Mouse (Mus musculus): ENCODE measurements around the gene Mapk11. TPM values are rescaled to one million over a fixed set of nuclear protein-coding genes. Genes with fewer than 3 reads are reported as not detected.
A peak's percentile ranks its signal among the peaks of the same experiment; 100 is the strongest.

The Mapk11 gene
- polyA plus RNA-seq, 1 experiment = 9.1 TPM

DNA sequence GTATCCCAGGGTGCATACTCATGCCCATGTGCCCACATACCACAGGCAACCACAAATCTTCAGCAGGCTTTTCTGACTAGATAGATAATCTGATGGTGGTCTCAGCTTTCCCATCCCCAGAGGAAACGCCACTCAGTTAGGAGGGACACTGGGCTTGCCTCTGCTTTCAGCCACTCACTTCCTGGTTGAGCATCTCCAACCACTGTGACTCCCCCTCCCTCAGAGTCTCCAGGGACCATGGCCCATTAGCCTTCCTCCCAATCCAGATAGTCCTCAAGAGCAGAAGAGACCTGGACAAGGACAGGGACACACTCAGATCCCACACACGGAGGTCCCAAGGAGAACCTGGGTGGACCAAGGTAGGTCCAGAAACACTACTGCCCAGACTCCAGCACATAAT, 6.3 kb downstream of the Mapk11 start:
- TF ChIP-seq POLR2A (IDR thresholded peaks at IDR 0.05; ENCODE audit: insufficient read length, low read depth) (no peak), CEBPB (IDR thresholded peaks at IDR 0.05; ENCODE audit: insufficient read depth, poor library complexity, severe bottlenecking) (no peak), TCF12 (IDR thresholded peaks at IDR 0.05; ENCODE audit: insufficient read depth, poor library complexity, severe bottlenecking) (no peak), SRF (IDR thresholded peaks at IDR 0.05; ENCODE audit: control insufficient read depth, insufficient read length, low read depth) (no peak), REST (IDR thresholded peaks at IDR 0.05; ENCODE audit: insufficient read depth, insufficient read length) (no peak), MYOD1 (IDR thresholded peaks at IDR 0.05; ENCODE audit: control insufficient read depth in 1 of 3, insufficient read length in 2 of 3, low read depth in 2 of 3) (no peak), MYOG (IDR thresholded peaks at IDR 0.05; ENCODE audit: control insufficient read depth in 1 of 3, insufficient read depth in 1 of 3, insufficient read length in 2 of 3, low read depth in 2 of 3) (no peak), POLR2AphosphoS2 (IDR thresholded peaks at IDR 0.05; ENCODE audit: insufficient read length, low read depth) (no peak), USF1 (IDR thresholded peaks at IDR 0.05; ENCODE audit: low read depth) (no peak), E2F4 (IDR thresholded peaks at IDR 0.05; ENCODE audit: insufficient read depth) (no peak)
- Histone ChIP-seq H3ac (ENCODE audit: control insufficient read depth, insufficient read length) (no peak overlapping the region), H3K4me3 (no peak overlapping the region), H3K36me3 (ENCODE audit: control insufficient read depth, insufficient read depth) (no peaks in the 10 kb centered on the region), H3K4me2 (ENCODE audit: low read depth) (no peak overlapping the region), H3K79me2 (ENCODE audit: control insufficient read depth, insufficient read depth) (no peaks in the 10 kb centered on the region), H3K27me3 (ENCODE audit: control insufficient read depth, insufficient read depth, insufficient read length) (no peaks in the 10 kb centered on the region)

GRCm38 (mm10) chr15:89141905-89142304, 7.5 kb downstream of the Mapk11 start:
- H3K4me3 ChIP-seq = no peak overlapping the region
- no peak overlapping the region for H3K4me2 ChIP-seq (ENCODE audit: low read depth)
- no peak overlapping the region for H3ac ChIP-seq (ENCODE audit: control insufficient read depth, insufficient read length)
- H3K27me3 ChIP-seq (ENCODE audit: control insufficient read depth, insufficient read depth, insufficient read length) = no peaks in the 10 kb centered on the region
- H3K79me2 ChIP-seq (ENCODE audit: control insufficient read depth, insufficient read depth) = no peaks in the 10 kb centered on the region
- H3K36me3 ChIP-seq (ENCODE audit: control insufficient read depth, insufficient read depth) = no peaks in the 10 kb centered on the region
- TF ChIP-seq TCF3 (IDR thresholded peaks at IDR 0.05; ENCODE audit: insufficient read length, low read depth) (no peak), USF1 (IDR thresholded peaks at IDR 0.05; ENCODE audit: low read depth) (no peak)

DNA sequence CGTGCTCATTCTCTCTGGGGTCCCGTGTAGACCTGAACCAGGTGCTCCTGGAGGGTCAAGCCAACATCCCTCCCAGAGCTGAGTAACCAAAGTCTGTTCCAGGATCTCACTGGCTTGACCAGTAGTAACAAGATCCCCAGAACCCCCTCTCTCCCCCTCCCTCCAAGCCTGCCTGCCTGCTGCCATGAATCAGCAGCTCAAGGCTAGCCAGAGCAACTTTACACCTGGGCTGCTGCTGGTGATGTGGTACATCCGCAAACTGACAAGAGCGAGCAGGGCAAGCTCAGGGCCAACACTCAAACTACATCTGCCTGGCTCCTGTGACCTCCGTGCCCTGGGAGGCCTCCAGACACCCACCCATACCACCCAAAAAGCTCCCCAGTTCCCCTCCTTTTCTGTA, 8.0 kb downstream of the Mapk11 start:
- Histone ChIP-seq H3K79me2 (ENCODE audit: control insufficient read depth, insufficient read depth) (no peaks in the 10 kb centered on the region), H3K4me3 (peak overlapping the region; percentile 46), H3K36me3 (ENCODE audit: control insufficient read depth, insufficient read depth) (no peaks in the 10 kb centered on the region), H3K4me2 (ENCODE audit: low read depth) (peak overlapping the region; percentile 93), H3ac (ENCODE audit: control insufficient read depth, insufficient read length) (no peak overlapping the region), H3K27me3 (ENCODE audit: control insufficient read depth, insufficient read depth, insufficient read length) (no peaks in the 10 kb centered on the region)
- TF ChIP-seq CEBPB (IDR thresholded peaks at IDR 0.05; ENCODE audit: insufficient read depth, poor library complexity, severe bottlenecking) = no peak
- TF ChIP-seq MYOG (IDR thresholded peaks at IDR 0.05; ENCODE audit: control insufficient read depth in 1 of 3, insufficient read depth in 1 of 3, insufficient read length in 2 of 3, low read depth in 2 of 3) = no peak
- TF ChIP-seq SRF (IDR thresholded peaks at IDR 0.05; ENCODE audit: control insufficient read depth, insufficient read length, low read depth) = no peak
- no peak for TF ChIP-seq POLR2A (IDR thresholded peaks at IDR 0.05; ENCODE audit: insufficient read length, low read depth)
- TF ChIP-seq REST (IDR thresholded peaks at IDR 0.05; ENCODE audit: insufficient read depth, insufficient read length) = no peak
- no peak for TF ChIP-seq MAX (IDR thresholded peaks at IDR 0.05; ENCODE audit: low read depth)
- TF ChIP-seq TCF12 (IDR thresholded peaks at IDR 0.05; ENCODE audit: insufficient read depth, poor library complexity, severe bottlenecking) = no peak
- TF ChIP-seq TCF3 (IDR thresholded peaks at IDR 0.05; ENCODE audit: insufficient read length, low read depth) = no peak
- no peak for TF ChIP-seq USF1 (IDR thresholded peaks at IDR 0.05; ENCODE audit: low read depth)
- no peak for TF ChIP-seq MYOD1 (IDR thresholded peaks at IDR 0.05; ENCODE audit: control insufficient read depth in 1 of 3, insufficient read length in 2 of 3, low read depth in 2 of 3)
- no peak for TF ChIP-seq POLR2AphosphoS2 (IDR thresholded peaks at IDR 0.05; ENCODE audit: insufficient read length, low read depth)
- no peak for TF ChIP-seq E2F4 (IDR thresholded peaks at IDR 0.05; ENCODE audit: insufficient read depth)

DNA sequence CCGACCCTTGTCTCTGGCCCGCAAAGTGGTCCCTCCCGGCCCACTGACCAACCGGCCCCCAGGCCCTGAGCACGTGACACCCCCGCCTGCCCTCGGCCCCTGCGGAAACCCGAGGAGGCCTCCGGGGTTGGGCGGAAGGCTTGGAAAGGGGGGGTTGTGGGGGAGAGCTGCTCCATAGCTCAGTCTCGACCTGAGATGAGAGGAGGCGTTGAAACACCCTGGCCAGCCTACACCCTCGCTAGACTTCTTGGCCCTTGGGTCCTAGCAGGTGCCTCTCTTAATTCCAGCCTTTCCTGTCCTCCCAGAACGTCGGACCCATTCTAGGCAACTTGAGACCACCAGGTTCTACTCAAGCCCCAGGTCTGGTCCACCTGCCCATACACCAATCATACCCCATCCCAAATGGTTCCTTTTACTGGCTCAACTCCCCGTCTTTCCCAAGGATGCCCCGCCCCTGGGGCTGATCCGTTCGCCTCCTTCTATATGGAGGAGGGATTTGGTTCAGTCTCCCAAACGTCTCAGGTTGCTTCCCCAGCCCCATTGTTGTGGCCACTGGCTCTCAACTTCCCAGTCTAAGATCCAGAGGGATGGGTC, 8.7 kb downstream of the Mapk11 start, which contains the start of gene Mapk12:
Gene Mapk12 (minus strand): TSS at position 45 of the 594 bp plus-strand sequence.
- Histone ChIP-seq H3K4me2 (ENCODE audit: low read depth) (peak within 1 kb of the TSS; percentile 93), H3ac (ENCODE audit: control insufficient read depth, insufficient read length) (peak within 1 kb of the TSS; percentile 34), H3K79me2 (ENCODE audit: control insufficient read depth, insufficient read depth) (no peaks in the 10 kb centered on the region), H3K36me3 (ENCODE audit: control insufficient read depth, insufficient read depth) (no peaks in the 10 kb centered on the region), H3K4me3 (peak within 1 kb of the TSS; percentile 46), H3K27me3 (ENCODE audit: control insufficient read depth, insufficient read depth, insufficient read length) (no peaks in the 10 kb centered on the region)
- TF ChIP-seq E2F4 (IDR thresholded peaks at IDR 0.05; ENCODE audit: insufficient read depth) = no peak
- no peak for TF ChIP-seq TCF12 (IDR thresholded peaks at IDR 0.05; ENCODE audit: insufficient read depth, poor library complexity, severe bottlenecking)
- peak; percentile 22 for TF ChIP-seq POLR2AphosphoS2 (IDR thresholded peaks at IDR 0.05; ENCODE audit: insufficient read length, low read depth)
- TF ChIP-seq SRF (IDR thresholded peaks at IDR 0.05; ENCODE audit: control insufficient read depth, insufficient read length, low read depth) = no peak
- no peak for TF ChIP-seq REST (IDR thresholded peaks at IDR 0.05; ENCODE audit: insufficient read depth, insufficient read length)
- TF ChIP-seq MYOG (IDR thresholded peaks at IDR 0.05; ENCODE audit: control insufficient read depth in 1 of 3, insufficient read depth in 1 of 3, insufficient read length in 2 of 3, low read depth in 2 of 3) = no peak
- peak; percentile 91 for TF ChIP-seq USF1 (IDR thresholded peaks at IDR 0.05; ENCODE audit: low read depth)
- TF ChIP-seq TCF3 (IDR thresholded peaks at IDR 0.05; ENCODE audit: insufficient read length, low read depth) = no peak
- peak; percentile 39 for TF ChIP-seq POLR2A (IDR thresholded peaks at IDR 0.05; ENCODE audit: insufficient read length, low read depth)
- TF ChIP-seq CEBPB (IDR thresholded peaks at IDR 0.05; ENCODE audit: insufficient read depth, poor library complexity, severe bottlenecking) = no peak
- no peak for TF ChIP-seq MAX (IDR thresholded peaks at IDR 0.05; ENCODE audit: low read depth)
- no peak for TF ChIP-seq MYOD1 (IDR thresholded peaks at IDR 0.05; ENCODE audit: control insufficient read depth in 1 of 3, insufficient read length in 2 of 3, low read depth in 2 of 3)

All from myocyte (in vitro differentiated cells).